Mouse (Mus musculus) gastrocnemius, adult 2 months (tissue): ENCODE measurements around the gene Gtf2b. TPM values are rescaled to one million over a fixed set of nuclear protein-coding genes. Genes with fewer than 3 reads are reported as not detected.

Source experiments
- DNase-seq: peaks from one replicate; pipeline ENCODE4 v3.0.0; 2022
- H3K27ac ChIP-seq: fragments of 200-600 bp; 2 replicates; pipeline ENCODE4 v1.8.1; 2022; ENCODE audit warnings: mild to moderate bottlenecking
- H3K4me3 ChIP-seq: fragments of 200-600 bp; 2 replicates; pipeline ENCODE4 v1.8.1; 2022; ENCODE audit warnings: mild to moderate bottlenecking, moderate library complexity
- CTCF ChIP-seq: fragments of 200-600 bp; IDR thresholded peaks from 2 replicates; pipeline ENCODE4 v1.8.1; 2022; ENCODE audit warnings: antibody characterized with exemption, mild to moderate bottlenecking, moderate library complexity
- intact Hi-C: fragments of 180-260 bp; cut with DNase I; formaldehyde crosslinking; loops from one replicate; pipeline ENCODE4 v1.15.1; 2025
- total RNA-seq, 2 experiments: library from RNA; stranded (reverse); gene quantifications; 2 replicates each; pipeline ENCODE4 v1.2.3; 2021

The Gtf2b gene
- total RNA-seq, 2 experiments from 2014 or later, result 13.9 to 14.1 TPM

GRCm38 (mm10) chr3:142758593-142758992, 6.3 kb upstream of the Gtf2b start:
- Histone ChIP-seq H3K27ac (no peak overlapping the region), H3K4me3 (no peak overlapping the region)
- TF ChIP-seq CTCF, result no peak
- no peak for DNase-seq
- intact Hi-C loops, result no loop called here

GRCm38 (mm10) chr3:142760356-142760755, 4.5 kb upstream of the Gtf2b start:
- DNase-seq, result no peak
- intact Hi-C loops, result no loop called here
- no peak overlapping the region for H3K4me3 ChIP-seq
- TF ChIP-seq CTCF, result no peak
- no peak overlapping the region for H3K27ac ChIP-seq

GRCm38 (mm10) chr3:142765778-142766165, 927 bp downstream of the Gtf2b start:
- intact Hi-C loops, result loop anchor here (5.0 kb wide), 2 partner anchors 117 to 157 kb away; partner anchors contain the start of gene Pkn2
- DNase-seq, result no peak
- Histone ChIP-seq H3K4me3 (peak overlapping the region; percentile 100), H3K27ac (peak overlapping the region; percentile 92)
- TF ChIP-seq CTCF, result no peak

- intact Hi-C loops, result loop anchor here (5.0 kb wide), 2 partner anchors 114 to 154 kb away; partner anchors contain the start of gene Pkn2
- no peak for DNase-seq
- no peak for TF ChIP-seq CTCF
Measured at GRCm38 (mm10) chr3:142768498-142768897, 3.7 kb downstream of the Gtf2b start.

GRCm38 (mm10) chr3:142770518-142770917, 5.7 kb downstream of the Gtf2b start:
- intact Hi-C loops, result no loop called here
- no peak overlapping the region for H3K4me3 ChIP-seq
- TF ChIP-seq CTCF, result no peak

More at GRCm38 (mm10) chr3:142768498-142768897, 3.7 kb downstream of the Gtf2b start:
- Histone ChIP-seq H3K4me3 (no peak overlapping the region), H3K27ac (no peak overlapping the region)

GRCm38 (mm10) chr3:142773538-142774191, 8.8 kb downstream of the Gtf2b start:
- TF ChIP-seq CTCF, result peak; percentile 54
- intact Hi-C loops, result no loop called here
- Histone ChIP-seq H3K27ac (no peak overlapping the region), H3K4me3 (no peak overlapping the region)
- DNase-seq, result no peak

More at GRCm38 (mm10) chr3:142770518-142770917, 5.7 kb downstream of the Gtf2b start:
- peak overlapping the region; percentile 35 for H3K27ac ChIP-seq
- no peak for DNase-seq

- H3K27ac ChIP-seq, result no peak overlapping the region
- DNase-seq, result no peak
- TF ChIP-seq CTCF, result no peak
- H3K4me3 ChIP-seq, result no peak overlapping the region
- intact Hi-C loops, result no loop called here
Measured at GRCm38 (mm10) chr3:142777227-142777626, 12.4 kb downstream of the Gtf2b start.

- Histone ChIP-seq H3K4me3 (no peak overlapping the region), H3K27ac (no peak overlapping the region)
- no peak for TF ChIP-seq CTCF
- DNase-seq, result no peak
- intact Hi-C loops, result no loop called here
Measured at GRCm38 (mm10) chr3:142786423-142787072, 21.7 kb downstream of the Gtf2b start.

GRCm38 (mm10) chr3:142795587-142795986, 30.7 kb downstream of the Gtf2b start:
- H3K4me3 ChIP-seq, result no peak overlapping the region
- no peak for DNase-seq
- no peak for TF ChIP-seq CTCF
- no peak overlapping the region for H3K27ac ChIP-seq
- intact Hi-C loops, result loop anchor here (2.0 kb wide), 1 partner anchor 19 kb away; no protein-coding TSS in a partner anchor

- intact Hi-C loops, result loop anchor here (10.0 kb wide), 1 partner anchor 113 kb away; no protein-coding TSS in a partner anchor
- H3K4me3 ChIP-seq, result no peak overlapping the region
- H3K27ac ChIP-seq, result no peak overlapping the region
- no peak for DNase-seq
- no peak for TF ChIP-seq CTCF
Measured at GRCm38 (mm10) chr3:142811582-142811981, 46.7 kb downstream of the Gtf2b start.

GRCm38 (mm10) chr3:142817506-142817905, 52.7 kb downstream of the Gtf2b start:
- no peak for TF ChIP-seq CTCF
- no peak for DNase-seq
- intact Hi-C loops, result loop anchor here (10.0 kb wide), 1 partner anchor 107 kb away; no protein-coding TSS in a partner anchor
- H3K4me3 ChIP-seq, result no peak overlapping the region
- no peak overlapping the region for H3K27ac ChIP-seq

GRCm38 (mm10) chr3:142823606-142824005, 58.8 kb downstream of the Gtf2b start:
- Histone ChIP-seq H3K27ac (no peak overlapping the region), H3K4me3 (no peak overlapping the region)
- intact Hi-C loops, result no loop called here
- DNase-seq, result no peak
- TF ChIP-seq CTCF, result no peak

- intact Hi-C loops, result no loop called here
- DNase-seq, result no peak
Measured at GRCm38 (mm10) chr3:142826449-142827146, 61.8 kb downstream of the Gtf2b start.

More at GRCm38 (mm10) chr3:142826449-142827146, 61.8 kb downstream of the Gtf2b start:
- no peak overlapping the region for H3K27ac ChIP-seq
- H3K4me3 ChIP-seq, result no peak overlapping the region
- no peak for TF ChIP-seq CTCF
